Mouse (Mus musculus): ENCODE data around the gene Tomm20l. TPM values are rescaled to one million over a fixed set of nuclear protein-coding genes. Genes with fewer than 3 reads are reported as not detected.

Gene Tomm20l
- total RNA-seq, 2 experiments from 2014 or later: 3.7 to 12.3 TPM

DNA sequence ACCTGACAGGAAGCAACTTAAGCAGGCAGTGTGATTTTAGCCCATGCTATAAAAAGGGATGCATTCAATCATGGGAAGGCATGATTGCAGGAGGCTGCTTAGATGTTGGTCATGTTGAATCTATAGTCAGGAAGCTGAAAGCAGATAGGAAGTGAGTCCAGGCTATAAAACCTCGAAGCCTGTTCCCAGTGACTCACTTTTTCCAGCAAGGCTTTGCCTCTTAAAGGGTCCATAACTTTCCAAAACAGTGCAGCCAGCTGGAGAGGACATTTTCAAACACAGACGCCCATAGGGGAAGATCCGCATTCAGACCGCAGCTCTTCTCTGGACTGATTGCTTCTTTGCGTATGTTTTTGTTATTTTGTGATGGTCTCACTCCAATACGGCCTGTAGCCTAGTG, 43.8 kb downstream of the Tomm20l start:
- DNase-seq: no peak

DNA sequence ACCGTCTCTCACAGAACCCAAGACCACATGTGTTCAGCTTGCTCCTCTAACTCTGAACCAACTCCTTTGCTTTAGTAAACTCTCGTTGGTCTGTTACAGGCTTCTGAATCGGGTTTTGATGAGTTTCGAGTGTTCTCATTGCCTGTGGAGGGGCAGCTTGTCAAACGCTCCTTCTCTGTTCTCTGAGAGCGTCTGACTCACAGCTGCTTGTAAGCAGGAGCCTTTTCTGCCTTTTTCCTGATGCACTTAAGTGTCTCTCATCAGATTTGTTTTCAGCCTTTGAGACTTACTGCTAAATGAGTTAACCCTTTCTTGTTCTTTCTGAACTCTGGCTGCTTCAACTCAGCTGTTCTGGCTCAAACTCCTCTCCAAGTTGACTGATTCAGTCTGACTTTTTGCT, 46.7 kb downstream of the Tomm20l start:
- DNase-seq: no peak

DNA sequence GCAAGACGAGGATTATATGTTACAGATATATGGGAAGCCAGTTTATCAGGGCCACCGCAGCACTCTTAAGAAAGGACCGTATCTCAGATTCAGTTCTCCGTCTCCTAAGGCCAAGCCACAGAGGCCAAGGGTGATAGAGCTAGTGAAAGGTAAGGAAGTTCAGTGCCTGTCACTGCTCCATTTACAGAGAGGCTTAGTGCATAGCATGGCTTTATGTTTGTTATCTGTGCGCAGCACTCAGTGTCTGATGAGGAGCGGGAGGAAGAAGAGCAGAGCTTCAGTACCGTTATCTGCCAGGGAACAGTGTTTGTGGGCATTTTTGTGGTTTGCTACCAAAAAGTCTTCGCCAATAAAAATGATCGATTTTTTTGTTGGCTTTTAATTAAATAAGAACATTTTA, 53.2 kb downstream of the Tomm20l start:
- no peak for DNase-seq

DNA sequence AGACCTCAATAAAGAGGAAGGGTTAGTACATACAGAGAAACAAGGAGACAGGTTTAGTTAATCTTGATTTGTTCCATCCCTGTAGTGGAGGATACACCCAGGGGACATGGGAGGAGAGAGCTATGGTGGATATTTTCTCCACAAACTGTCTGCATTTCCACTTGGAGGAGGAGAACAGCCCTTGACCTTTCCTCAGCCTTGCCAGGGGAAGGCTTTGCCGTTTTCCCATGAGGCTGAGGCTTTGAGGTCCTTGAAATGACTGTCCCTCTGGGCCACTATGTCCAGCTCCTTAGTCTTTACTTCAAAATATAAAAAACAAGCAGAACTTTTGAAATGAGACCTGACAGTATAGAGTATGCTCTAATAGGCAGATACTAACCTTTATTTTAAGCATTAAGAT, 58.7 kb downstream of the Tomm20l start:
- peak; percentile 50 to 53 for DNase-seq

Other genes starting within 250 kb of the Tomm20l start
- 100 to 1,000 TPM; 205 to 206 TPM for gene Actr10, start 173.6 kb upstream of the Tomm20l start, total RNA-seq (2021)
- 100 to 1,000 TPM; 366 to 395 TPM for gene Psma3, start 136.8 kb upstream of the Tomm20l start, total RNA-seq (2021)
- 10 to 100 TPM; 21.2 to 22.3 TPM for gene Arid4a, start 95.4 kb upstream of the Tomm20l start, total RNA-seq (2021)
- gene Timm9, start 25.3 kb downstream of the Tomm20l start, total RNA-seq (2021): 10 to 100 TPM; 50.3 to 56.3 TPM
- 1 to 10 TPM; 9.1 to 9.3 TPM for gene 2700049A03Rik, start 25.4 kb downstream of the Tomm20l start, total RNA-seq (2021)
- gene Dact1, start 198.5 kb downstream of the Tomm20l start, total RNA-seq (2021): 10 to 100 TPM; 20.2 to 24.3 TPM

Data from adrenal gland, postnatal 36 days (tissue).